Mouse (Mus musculus) G1E (cell line): ENCODE measurements around the gene Sarm1. TPM values are rescaled to one million over a fixed set of nuclear protein-coding genes. Genes with fewer than 3 reads are reported as not detected.
A peak's percentile ranks its signal among the peaks of the same experiment; 100 is the strongest.

Experiments
- ATAC-seq: 2 replicates; pipeline ENCODE4 v1.8.0; 2016; ENCODE audit warnings: mild to moderate bottlenecking; ENCODE audit not compliant: insufficient number of reproducible peaks, poor library complexity, low FRiP score, severe bottlenecking; ENCODE audit errors: extremely low read depth
- DNase-seq: peaks from one replicate; pipeline ENCODE4 v3.0.0; 2012; ENCODE audit warnings: low spot score
- H3K27me3 ChIP-seq: 2 replicates; pipeline ENCODE4 v1.6.1; 2012; ENCODE audit warnings: mild to moderate bottlenecking, low read length, inconsistent platforms; ENCODE audit not compliant: insufficient read depth
- H3K36me3 ChIP-seq: replicated peaks from 2 replicates; pipeline ENCODE3; 2012; ENCODE audit warnings: mild to moderate bottlenecking, inconsistent platforms
- H3K4me1 ChIP-seq: 2 replicates; pipeline ENCODE4 v1.6.1; 2012; ENCODE audit warnings: low read depth, low read length, inconsistent platforms, mixed read lengths; ENCODE audit not compliant: insufficient read depth
- H3K4me3 ChIP-seq: 2 replicates; pipeline ENCODE4 v1.5.1; 2012; ENCODE audit warnings: low read depth, mild to moderate bottlenecking, inconsistent platforms, low read length, moderate library complexity, mixed read lengths
- H3K9me3 ChIP-seq: replicated peaks from 2 replicates; pipeline ENCODE4 v1.6.1; 2012; ENCODE audit warnings: inconsistent platforms
- CTCF ChIP-seq: IDR thresholded peaks from 2 replicates; pipeline ENCODE4 v1.5.1; 2012; ENCODE audit warnings: low read depth, low read length, inconsistent platforms, mixed read lengths
- GATA1 ChIP-seq: IDR thresholded peaks from 2 replicates; pipeline ENCODE4 v1.6.1; 2012; ENCODE audit warnings: borderline replicate concordance, low read length, inconsistent platforms, mixed read lengths
- GATA2 ChIP-seq: IDR thresholded peaks from 2 replicates; pipeline ENCODE4 v1.6.1; 2012; ENCODE audit warnings: low read depth, low read length, inconsistent platforms, borderline replicate concordance
- POLR2AphosphoS5 ChIP-seq: IDR thresholded peaks from 2 replicates; pipeline ENCODE4 v1.6.1; 2012; ENCODE audit warnings: low read depth, low read length, inconsistent platforms; ENCODE audit not compliant: insufficient replicate concordance
- TAL1 ChIP-seq: conservative IDR thresholded peaks from 2 replicates; pipeline ENCODE4 v1.6.1; 2012; ENCODE audit warnings: low read depth, low read length, inconsistent platforms, mixed read lengths
- polyA plus RNA-seq: library from polyadenylated mRNA; stranded (reverse); fragments of >175 nt; gene quantifications from 2 replicates; pipeline ENCODE4 v1.2.3, GENCODE M21; 2012
- total RNA-seq, 2 experiments: library from RNA; stranded (forward) in 1 of 2; stranded (reverse) in 1 of 2; fragments of 200-1000 nt in 1 of 2; fragments of >200 nt in 1 of 2; fragmentation: Nextera tagmentation in 1 of 2; gene quantifications; 2 replicates each; pipeline ENCODE4 v1.2.3; 2014 to 2017

The Sarm1 gene
- total and polyA plus RNA-seq, 3 experiments: 0.22 TPM; not detected in 2

- Histone ChIP-seq H3K4me3 (peak overlapping the region; percentile 91), H3K9me3 (no peaks in the 10 kb centered on the region), H3K4me1 (peaks cover 36% of the 10 kb centered on the region), H3K27me3 (no peaks in the 10 kb centered on the region), H3K36me3 (peaks cover 64% of the 10 kb centered on the region)
- DNase-seq (no peak), ATAC-seq (no peak)
- TF ChIP-seq GATA1 (no peak), TAL1 (no peak), POLR2AphosphoS5 (no peak), CTCF (no peak), GATA2 (no peak)
These were observed 15.7 kb upstream of the Sarm1 start for GRCm38 (mm10) chr11:78513106-78513790.

- H3K36me3 ChIP-seq: peaks cover 64% of the 10 kb centered on the region
- DNase-seq (peak; percentile 96), ATAC-seq (peak; percentile 81)
- peak within 1 kb of the TSS; percentile 91 for H3K4me3 ChIP-seq
- peaks cover 36% of the 10 kb centered on the region for H3K4me1 ChIP-seq
- TF ChIP-seq GATA2: no peak
- TF ChIP-seq CTCF: no peak
- TF ChIP-seq GATA1: no peak
- TF ChIP-seq POLR2AphosphoS5: no peak
- no peak for TF ChIP-seq TAL1
- H3K27me3 ChIP-seq: no peaks in the 10 kb centered on the region
- H3K9me3 ChIP-seq: no peaks in the 10 kb centered on the region
These were observed 14.7 kb upstream of the Sarm1 start, which contains the start of the genes Tmem199 and Poldip2 for GRCm38 (mm10) chr11:78512025-78512957. Gene Tmem199 (minus strand): TSS chr11:78512172. Gene Poldip2 (plus strand): TSS chr11:78512193.

- H3K36me3 ChIP-seq: peaks cover 63% of the 10 kb centered on the region
- TF ChIP-seq CTCF: no peak
- no peak for TF ChIP-seq TAL1
- no peak for TF ChIP-seq POLR2AphosphoS5
- no peak for TF ChIP-seq GATA1
- TF ChIP-seq GATA2: no peak
- H3K9me3 ChIP-seq: no peaks in the 10 kb centered on the region
- no peak overlapping the region for H3K4me3 ChIP-seq
- ATAC-seq (no peak), DNase-seq (no peak)
- no peaks in the 10 kb centered on the region for H3K27me3 ChIP-seq
- H3K4me1 ChIP-seq: peaks cover 26% of the 10 kb centered on the region
These were observed 11.6 kb upstream of the Sarm1 start for GRCm38 (mm10) chr11:78509148-78509547.

- DNase-seq (no peak), ATAC-seq (no peak)
- Histone ChIP-seq H3K4me1 (peaks cover 4% of the 10 kb centered on the region; the same call in 1 of the 2 replicates), H3K27me3 (peaks cover 7% of the 10 kb centered on the region; the same call in 1 of the 2 replicates), H3K9me3 (no peaks in the 10 kb centered on the region), H3K4me3 (no peak overlapping the region), H3K36me3 (peaks cover 62% of the 10 kb centered on the region)
- no peak for TF ChIP-seq TAL1
These were observed 7.9 kb upstream of the Sarm1 start for GRCm38 (mm10) chr11:78505430-78505829.

- peaks cover 25% of the 10 kb centered on the region for H3K27me3 ChIP-seq
- ATAC-seq (no peak), DNase-seq (no peak)
- H3K4me3 ChIP-seq: no peak within 1 kb of the TSS
- no peak for TF ChIP-seq POLR2AphosphoS5
- no peak for TF ChIP-seq GATA1
- no peak for TF ChIP-seq GATA2
- TF ChIP-seq CTCF: no peak
- no peak for TF ChIP-seq TAL1
- H3K4me1 ChIP-seq: peaks cover 6% of the 10 kb centered on the region; the same call in 1 of the 2 replicates
- H3K9me3 ChIP-seq: no peaks in the 10 kb centered on the region
- H3K36me3 ChIP-seq: peaks cover 41% of the 10 kb centered on the region
These were observed 5.5 kb upstream of the Sarm1 start, which contains the start of gene Sebox for GRCm38 (mm10) chr11:78502909-78503650. Gene Sebox (plus strand): TSS chr11:78503447.

- no peak for ATAC-seq
- Histone ChIP-seq H3K36me3 (peaks cover 25% of the 10 kb centered on the region), H3K4me3 (no peak overlapping the region), H3K9me3 (no peaks in the 10 kb centered on the region), H3K27me3 (peaks cover 38% of the 10 kb centered on the region), H3K4me1 (peaks cover 21% of the 10 kb centered on the region)
- TF ChIP-seq POLR2AphosphoS5: no peak
- TF ChIP-seq TAL1: no peak
- no peak for TF ChIP-seq GATA1
- no peak for TF ChIP-seq GATA2
- no peak for TF ChIP-seq CTCF
- no peak for DNase-seq
These were observed 4.0 kb upstream of the Sarm1 start for GRCm38 (mm10) chr11:78501529-78501928.
